Mouse (Mus musculus) heart, embryonic 16.5 days (tissue): ENCODE results near the gene Ddx56. TPM values are rescaled to one million over a fixed set of nuclear protein-coding genes. Genes with fewer than 3 reads are reported as not detected.
"Not testable (repeated sequence)": the region's sequence is repeated elsewhere in the genome, so short reads cannot be mapped to it uniquely, and the experiment has no call there.

Experiments used
- ATAC-seq: fragments of 200-750 bp; cut with Nextera tagmentation; replicated peaks from 2 replicates; pipeline ENCODE4 v1.8.0; 2017; ENCODE audit warnings: moderate number of reproducible peaks; ENCODE audit not compliant: insufficient read depth, low FRiP score; ENCODE audit errors: extremely low read depth
- H3K27ac ChIP-seq: fragments of 300-500 bp; sonication (generic); 2 replicates; pipeline ENCODE4 v1.5.1; 2014; ENCODE audit warnings: mild to moderate bottlenecking, low read length, control low read depth, moderate library complexity
- H3K27me3 ChIP-seq: fragments of 300-500 bp; sonication (generic); 2 replicates; pipeline ENCODE4 v1.6.1; 2014; ENCODE audit warnings: low read length, mixed read lengths; ENCODE audit not compliant: control insufficient read depth, insufficient read depth
- H3K36me3 ChIP-seq: fragments of 300-500 bp; sonication (generic); 2 replicates; pipeline ENCODE4 v1.6.1; 2014; ENCODE audit not compliant: control insufficient read depth, insufficient read depth
- H3K4me1 ChIP-seq: fragments of 300-500 bp; sonication (generic); 2 replicates; pipeline ENCODE4 v1.6.1; 2014; ENCODE audit warnings: low read length, mixed read lengths; ENCODE audit not compliant: control insufficient read depth, insufficient read depth
- H3K4me2 ChIP-seq: fragments of 300-500 bp; sonication (generic); 2 replicates; pipeline ENCODE4 v1.6.1; 2014; ENCODE audit warnings: low read depth, mild to moderate bottlenecking, control low read depth, low read length
- H3K4me3 ChIP-seq: fragments of 300-500 bp; sonication (generic); 2 replicates; pipeline ENCODE4 v1.5.1; 2014; ENCODE audit warnings: mild to moderate bottlenecking, control low read depth, low read length
- H3K9ac ChIP-seq: fragments of 300-500 bp; sonication (generic); 2 replicates; pipeline ENCODE4 v1.6.1; 2014; ENCODE audit warnings: low read length, control low read depth
- H3K9me3 ChIP-seq: fragments of 300-500 bp; sonication (generic); replicated peaks from 2 replicates; pipeline ENCODE4 v1.6.1; 2016; ENCODE audit warnings: low read length; ENCODE audit not compliant: control insufficient read depth
- WGBS: fragments of 180-500 bp; shearing (Covaris S2); extraction: QIAGEN DNeasy Blood & Tissue Kit; methylation state at CpG from one replicate; pipeline ENCODE4 v1.1.7; 2014; 5-methylcytosine and 5-hydroxymethylcytosine counted together
- polyA plus RNA-seq: library from polyadenylated mRNA; unstranded; fragments of >200 nt; fragmentation: Nextera tagmentation; extraction: Ambion mirVana; gene quantifications from 2 replicates; pipeline ENCODE4 v1.2.1, GENCODE M21; 2015

Ddx56 gene
- polyA plus RNA-seq, 1 experiment from 2014 or later, result 57.9 TPM

DNA sequence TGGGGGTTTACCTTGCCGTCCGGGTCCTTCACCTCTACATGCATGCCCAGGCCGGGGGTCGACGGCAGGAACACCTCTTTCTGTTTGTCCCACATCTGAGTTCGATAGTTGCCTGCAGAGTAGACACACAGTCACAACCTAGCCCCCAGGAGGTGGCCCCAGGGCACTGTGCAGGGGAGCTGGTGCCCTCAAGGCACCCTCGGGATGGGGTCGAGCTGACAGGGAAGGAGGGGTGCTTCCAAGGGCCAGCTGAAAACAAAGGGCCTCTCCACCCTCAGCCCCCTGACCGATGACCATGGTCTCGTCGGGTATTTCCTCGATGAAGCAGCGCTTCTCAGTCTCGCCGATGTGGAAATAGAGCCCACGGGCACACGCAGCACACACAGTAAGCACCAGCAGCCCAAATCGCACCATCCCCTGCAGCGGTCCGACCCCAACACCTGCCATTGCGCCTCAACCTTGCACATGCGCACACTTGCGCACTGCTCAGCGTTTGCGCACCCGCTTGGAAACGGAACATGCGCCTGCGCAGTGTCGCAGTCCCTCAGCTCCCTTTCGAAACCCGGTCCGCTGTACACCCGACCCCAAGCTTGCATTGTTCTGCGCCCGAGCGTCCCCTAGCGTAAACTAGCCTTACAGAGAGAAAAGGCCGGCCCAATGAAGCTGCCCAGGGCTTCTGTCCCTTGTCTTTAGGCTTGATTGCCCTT is 7.0 kb upstream of the Ddx56 start, which contains the start of gene Tmed4:
TSS of gene Tmed4 (minus strand) at position 484 of the 707 bp plus-strand sequence.
- H3K27me3 ChIP-seq, result no peaks in the 10 kb centered on the region
- H3K27ac ChIP-seq, result peak within 1 kb of the TSS; percentile 79
- H3K4me1 ChIP-seq, result peaks cover 13% of the 10 kb centered on the region
- H3K9me3 ChIP-seq, result no peaks in the 10 kb centered on the region
- H3K4me3 ChIP-seq, result peak within 1 kb of the TSS; percentile 85
- peak within 1 kb of the TSS; percentile 85 for H3K4me2 ChIP-seq
- WGBS, result 0% methylated on average over 39 of the region's 39 CpGs
- peak within 1 kb of the TSS; percentile 90 for H3K9ac ChIP-seq
- peak; percentile 97 for ATAC-seq
- H3K36me3 ChIP-seq, result peaks cover 11% of the 10 kb centered on the region

DNA sequence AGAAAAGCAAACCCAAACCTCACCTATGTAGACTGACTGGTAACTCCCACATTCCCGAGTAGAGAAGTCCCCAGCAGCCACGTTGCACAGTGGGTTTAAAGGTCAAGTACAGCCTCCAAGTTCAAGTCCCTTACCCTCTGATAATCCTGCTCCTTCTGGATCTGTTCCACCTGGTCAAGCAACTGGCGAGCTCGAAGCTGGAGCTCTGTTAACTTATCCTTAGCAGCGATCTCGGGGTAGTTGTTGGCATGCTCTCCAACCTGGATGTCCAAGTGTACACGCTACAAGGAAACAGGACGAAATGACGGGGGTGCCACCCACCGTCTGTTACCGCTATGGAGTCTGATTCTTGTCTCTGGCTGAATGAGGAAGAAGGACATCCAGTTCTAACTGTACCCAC is 6.0 kb upstream of the Ddx56 start:
- no peak overlapping the region for H3K27ac ChIP-seq
- H3K4me3 ChIP-seq, result peak overlapping the region; percentile 85
- 51% methylated on average over 11 of the region's 11 CpGs for WGBS
- peaks cover 11% of the 10 kb centered on the region for H3K36me3 ChIP-seq
- no peaks in the 10 kb centered on the region for H3K9me3 ChIP-seq
- H3K9ac ChIP-seq, result peak overlapping the region; percentile 90
- no peak for ATAC-seq
- H3K4me1 ChIP-seq, result peaks cover 13% of the 10 kb centered on the region
- H3K27me3 ChIP-seq, result no peaks in the 10 kb centered on the region
- H3K4me2 ChIP-seq, result peak overlapping the region; percentile 85

DNA sequence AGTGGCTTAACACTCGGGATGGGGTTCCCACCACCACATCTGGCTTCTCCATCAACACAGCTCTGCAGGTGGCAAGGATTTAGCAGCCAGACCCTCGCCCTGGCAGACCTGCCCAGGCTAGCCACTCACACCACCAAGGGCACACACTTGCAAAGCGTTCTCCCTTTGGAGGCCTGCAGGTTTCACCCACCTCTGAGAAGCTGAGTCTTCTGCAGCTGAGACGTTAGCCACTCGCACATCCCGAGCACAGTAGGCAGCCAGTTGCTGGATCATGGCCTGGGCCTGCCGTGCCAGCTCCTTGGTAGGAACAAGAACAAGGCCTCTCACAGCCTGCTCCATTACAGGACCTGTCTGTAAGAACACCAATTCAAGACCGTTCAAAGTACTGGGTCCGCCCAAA is 951 bp downstream of the Ddx56 start:
- Histone ChIP-seq H3K4me3 (peak overlapping the region; percentile 87), H3K27ac (no peak overlapping the region), H3K4me2 (peak overlapping the region; percentile 78), H3K4me1 (peaks cover 7% of the 10 kb centered on the region), H3K9ac (peak overlapping the region; percentile 89), H3K27me3 (no peaks in the 10 kb centered on the region), H3K36me3 (peaks cover 54% of the 10 kb centered on the region), H3K9me3 (no peaks in the 10 kb centered on the region)
- 59% methylated on average over 9 of the region's 9 CpGs for WGBS
- ATAC-seq, result no peak

DNA sequence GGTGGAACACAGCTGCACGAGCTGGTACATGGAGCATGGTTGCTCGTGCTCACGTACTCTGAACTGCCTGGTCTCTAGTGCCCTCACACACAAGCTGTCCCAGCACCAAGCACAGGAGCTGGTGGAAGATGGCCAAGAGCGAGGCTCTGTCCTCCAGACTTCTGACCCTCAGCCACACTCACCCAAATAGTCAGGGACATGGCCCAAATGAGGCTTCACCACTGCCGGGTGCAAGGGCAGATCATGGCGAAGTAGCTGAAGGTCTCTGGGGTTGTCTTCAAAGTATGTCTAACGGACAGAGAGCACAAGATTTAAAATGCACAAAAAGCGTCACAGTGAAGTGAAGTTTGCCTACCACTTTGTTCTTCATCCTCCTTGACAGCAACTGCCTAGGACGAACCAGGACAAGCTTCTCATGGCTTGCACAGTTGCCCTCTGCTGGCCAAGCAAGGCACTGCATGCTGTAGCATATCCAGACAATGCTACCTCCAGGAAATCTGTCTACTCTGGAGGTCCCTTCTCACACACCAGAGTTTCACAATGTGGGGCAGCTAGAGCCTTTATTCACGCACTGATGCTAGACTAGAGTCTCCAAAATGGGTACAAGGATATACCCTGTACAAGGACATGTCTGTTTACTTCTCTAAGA is 6.0 kb downstream of the Ddx56 start:
- Histone ChIP-seq H3K9me3 (no peaks in the 10 kb centered on the region), H3K4me3 (no peak overlapping the region), H3K9ac (no peak overlapping the region), H3K27ac (no peak overlapping the region), H3K27me3 (no peaks in the 10 kb centered on the region), H3K4me2 (no peak overlapping the region), H3K36me3 (peaks cover 73% of the 10 kb centered on the region), H3K4me1 (peaks cover 4% of the 10 kb centered on the region)
- ATAC-seq, result no peak
- WGBS, result 77% methylated on average over 10 of the region's 10 CpGs

- H3K9me3 ChIP-seq, result no peaks in the 10 kb centered on the region
- H3K9ac ChIP-seq, result no peak overlapping the region
- no peak for ATAC-seq
- H3K27me3 ChIP-seq, result no peaks in the 10 kb centered on the region
- H3K4me2 ChIP-seq, result no peak overlapping the region
- H3K27ac ChIP-seq, result no peak overlapping the region
- H3K36me3 ChIP-seq, result peaks cover 55% of the 10 kb centered on the region
- no peaks in the 10 kb centered on the region for H3K4me1 ChIP-seq
- WGBS, result 89% methylated on average over 7 of the region's 7 CpGs
- H3K4me3 ChIP-seq, result no peak overlapping the region
Measured at GRCm38 (mm10) chr11:6259413-6259812, 8.2 kb downstream of the Ddx56 start.

GRCm38 (mm10) chr11:6256490-6257072 is 11.0 kb downstream of the Ddx56 start:
- Histone ChIP-seq H3K27ac (no peak overlapping the region), H3K4me3 (no peak overlapping the region), H3K4me2 (no peak overlapping the region), H3K27me3 (no peaks in the 10 kb centered on the region), H3K4me1 (no peaks in the 10 kb centered on the region), H3K9me3 (no peaks in the 10 kb centered on the region), H3K36me3 (peaks cover 29% of the 10 kb centered on the region), H3K9ac (no peak overlapping the region)
- no peak for ATAC-seq
- 66% methylated on average over 6 of the region's 6 CpGs for WGBS

- not testable (repeated sequence) for H3K4me2 ChIP-seq, ATAC-seq
- 91% methylated on average over 2 of the region's 2 CpGs for WGBS
Measured at GRCm38 (mm10) chr11:6254602-6255001, 13.0 kb downstream of the Ddx56 start.

DNA sequence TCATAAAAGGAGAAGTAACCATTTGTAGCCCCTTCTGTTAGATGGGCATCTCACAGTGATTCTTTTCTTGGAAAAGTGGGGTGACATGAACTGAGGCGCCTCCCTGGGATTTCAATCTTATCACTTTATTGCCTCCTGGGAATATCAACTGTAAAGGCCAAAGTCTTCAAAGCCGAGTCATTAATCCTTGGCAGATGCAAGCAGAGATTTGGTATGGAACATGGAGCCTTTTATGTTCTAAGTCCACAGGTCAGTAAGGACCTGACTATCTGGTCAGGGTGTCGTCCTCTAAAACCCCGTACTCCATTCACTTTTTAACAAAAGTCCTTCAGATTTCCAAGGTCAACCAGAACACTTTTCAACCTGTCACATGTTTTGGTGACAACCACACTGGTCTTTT is 14.7 kb downstream of the Ddx56 start:
- ATAC-seq, result no peak
- Histone ChIP-seq H3K4me3 (no peak overlapping the region), H3K4me2 (no peak overlapping the region), H3K4me1 (no peaks in the 10 kb centered on the region), H3K9ac (no peak overlapping the region), H3K36me3 (0 out of 2 replicates have a peak, but pooled peaks cover 3% of the 10 kb centered on the region), H3K27me3 (no peaks in the 10 kb centered on the region), H3K27ac (no peak overlapping the region), H3K9me3 (no peaks in the 10 kb centered on the region)
- WGBS, result 74% methylated on average over 4 of the region's 4 CpGs

More at GRCm38 (mm10) chr11:6254602-6255001, 13.0 kb downstream of the Ddx56 start:
- peaks cover 13% of the 10 kb centered on the region for H3K36me3 ChIP-seq
- not testable (repeated sequence) for H3K9me3 ChIP-seq, H3K4me1 ChIP-seq, H3K9ac ChIP-seq, H3K4me3 ChIP-seq, H3K27ac ChIP-seq, H3K27me3 ChIP-seq

GRCm38 (mm10) chr11:6252248-6252647 is 15.3 kb downstream of the Ddx56 start:
- H3K4me3 ChIP-seq, result no peak overlapping the region
- no peak for ATAC-seq
- no peaks in the 10 kb centered on the region for H3K27me3 ChIP-seq
- H3K9me3 ChIP-seq, result no peaks in the 10 kb centered on the region
- no peak overlapping the region for H3K9ac ChIP-seq
- no peaks in the 10 kb centered on the region for H3K36me3 ChIP-seq
- 82% methylated on average over 5 of the region's 5 CpGs for WGBS
- H3K27ac ChIP-seq, result no peak overlapping the region
- H3K4me1 ChIP-seq, result no peaks in the 10 kb centered on the region
- no peak overlapping the region for H3K4me2 ChIP-seq
